Mouse (Mus musculus): Measurements from ENCODE around the gene Zranb1. TPM values are rescaled to one million over a fixed set of nuclear protein-coding genes. Genes with fewer than 3 reads are reported as not detected.

Zranb1 gene
- total RNA-seq, 2 experiments from 2014 or later, result 38.4 to 41.6 TPM

DNA sequence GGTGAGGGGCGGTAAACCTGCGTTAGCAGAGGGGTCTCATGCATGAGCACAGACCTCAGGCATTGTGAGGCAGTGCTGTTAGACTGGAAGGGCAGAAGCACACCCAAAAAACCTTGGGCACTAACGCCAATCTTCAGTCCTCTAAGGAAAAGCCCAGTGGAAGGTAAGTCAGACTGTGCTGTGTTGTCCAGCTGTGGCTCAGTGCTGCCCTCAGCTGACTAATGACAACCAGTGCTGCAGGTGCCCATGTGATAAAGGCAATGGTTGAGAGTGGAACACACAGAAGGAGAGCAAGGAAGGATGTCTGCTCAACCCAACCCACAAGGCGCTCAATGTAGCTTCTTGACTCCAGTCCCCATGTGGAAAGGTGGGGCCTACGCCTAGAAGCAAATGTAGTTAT lies 65.4 kb downstream of the Zranb1 start:
- DNase-seq (ENCODE audit: extremely low spot score in 1 of 2, low spot score in 1 of 2), result peak; percentile 16 to 25

DNA sequence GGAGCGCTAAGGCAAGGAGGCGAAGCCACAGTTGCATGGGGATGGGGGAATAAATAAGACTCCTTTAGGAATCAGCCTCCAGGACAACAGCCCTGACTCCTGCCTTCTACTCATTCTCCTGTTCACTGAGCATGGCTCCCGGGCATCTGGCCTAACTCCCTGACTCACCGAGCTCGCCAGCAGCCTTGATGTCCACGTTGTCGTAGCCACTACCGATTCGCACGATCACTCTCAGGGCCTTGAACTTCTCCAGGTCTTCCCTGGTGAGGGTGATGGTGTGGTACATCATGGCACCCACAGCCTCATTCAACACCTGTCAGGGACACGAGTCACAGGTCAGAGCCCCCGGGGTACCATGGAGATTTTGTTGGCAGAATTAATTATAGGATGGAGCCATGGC lies 67.7 kb downstream of the Zranb1 start:
- DNase-seq (ENCODE audit: extremely low spot score in 1 of 2, low spot score in 1 of 2), result no peak

DNA sequence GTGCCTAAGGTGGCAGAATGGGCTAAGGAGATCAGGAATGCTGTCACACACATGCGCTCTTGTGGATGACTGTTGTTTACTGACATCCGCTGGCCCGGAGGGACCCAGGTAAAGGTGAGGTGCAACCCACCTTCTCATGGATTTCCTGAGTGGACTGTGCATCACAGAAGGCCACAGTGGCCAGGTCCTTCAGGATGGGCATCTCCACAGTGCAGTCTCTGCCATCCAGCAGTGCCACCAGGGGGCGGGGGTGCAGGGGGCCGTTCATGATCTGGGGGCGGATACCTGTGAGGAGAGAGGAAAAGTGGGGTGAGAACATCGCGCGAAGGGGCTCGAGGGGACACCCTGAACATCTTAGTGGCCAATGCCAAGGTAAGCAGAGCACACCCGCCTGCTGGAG lies 68.1 kb downstream of the Zranb1 start:
- DNase-seq (ENCODE audit: extremely low spot score in 1 of 2, low spot score in 1 of 2), result peak in 1 of 2 experiments; percentile 1

DNA sequence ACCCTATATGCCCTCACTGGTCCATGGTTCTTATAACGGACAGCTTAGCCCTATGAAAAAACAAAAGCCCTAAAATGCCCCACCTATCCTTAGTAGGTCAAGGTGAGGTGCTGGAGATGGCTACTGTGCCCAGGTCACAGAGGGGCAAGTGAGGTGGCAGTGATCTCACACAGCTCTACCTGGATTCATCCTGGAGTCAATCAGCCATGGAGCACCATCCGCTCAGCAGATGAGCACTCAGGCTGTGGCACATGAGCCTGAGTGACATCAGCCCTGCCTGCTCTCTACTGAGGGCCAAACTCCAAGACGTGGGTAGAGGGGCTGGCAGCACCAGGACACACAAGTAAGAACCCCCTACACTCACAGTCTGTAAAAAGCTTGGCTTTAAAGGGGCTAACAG lies 70.4 kb downstream of the Zranb1 start:
- peak in 1 of 2 experiments; percentile 3 for DNase-seq (ENCODE audit: extremely low spot score in 1 of 2, low spot score in 1 of 2)

DNA sequence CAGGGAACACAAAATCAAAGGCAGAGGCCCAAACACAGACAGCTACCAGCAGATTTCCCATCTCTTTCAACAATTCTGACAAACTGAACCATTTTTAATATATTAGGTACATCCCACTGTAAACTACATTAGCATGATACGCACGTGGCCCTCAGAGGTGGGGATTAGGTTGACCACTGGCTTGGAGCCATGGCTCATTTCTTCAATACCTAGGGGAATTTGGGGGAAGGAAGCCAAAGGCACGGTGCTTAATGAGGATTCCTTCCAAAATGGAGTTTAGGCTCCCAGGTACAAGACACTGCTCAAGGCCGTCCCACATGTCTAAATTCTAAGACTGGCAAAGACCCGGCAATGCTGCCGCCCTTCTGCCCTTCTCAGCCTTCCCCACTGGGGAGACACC lies 71.3 kb downstream of the Zranb1 start:
- no peak for DNase-seq (ENCODE audit: extremely low spot score in 1 of 2, low spot score in 1 of 2)

DNA sequence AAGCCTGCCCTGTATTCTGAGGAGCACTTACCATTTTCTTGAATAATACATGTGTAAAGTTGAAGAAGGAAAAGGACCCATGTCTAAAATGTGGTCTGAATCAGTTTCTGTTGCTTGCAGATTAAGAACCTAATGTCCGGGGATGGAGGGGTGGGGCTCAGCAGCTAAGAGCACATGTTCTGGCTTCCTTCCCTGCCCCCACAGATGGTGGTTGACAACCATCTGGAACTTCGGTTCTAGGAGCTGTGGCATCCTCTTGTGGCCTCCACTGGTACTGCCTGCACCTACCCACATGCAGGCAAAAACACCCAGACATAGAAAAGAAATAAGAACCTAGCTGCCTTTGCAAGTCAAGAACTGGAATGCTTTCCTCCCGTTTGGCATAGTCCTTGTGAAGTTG lies 72.5 kb downstream of the Zranb1 start:
- peak; percentile 75 to 91 for DNase-seq (ENCODE audit: extremely low spot score in 1 of 2, low spot score in 1 of 2)

DNA sequence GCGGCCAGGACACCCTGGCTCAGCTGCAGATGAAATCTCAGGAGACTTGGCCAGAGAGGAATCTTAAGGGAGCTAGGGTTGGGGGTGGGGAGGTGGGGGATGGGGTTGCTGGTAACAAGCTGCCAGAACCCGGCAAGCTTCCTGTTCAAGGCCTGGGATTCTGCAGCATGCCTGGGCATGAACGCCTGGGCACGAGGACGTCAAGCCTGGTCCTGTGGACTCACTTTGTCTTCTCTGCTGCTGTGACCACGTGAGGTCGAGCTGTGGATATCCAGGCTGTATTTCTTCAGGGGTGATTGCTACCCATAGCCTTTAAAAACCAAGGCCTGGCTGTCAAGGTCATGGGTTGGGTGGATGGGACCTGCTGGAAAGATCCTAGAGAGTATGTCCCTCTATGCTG lies 74.8 kb downstream of the Zranb1 start:
- DNase-seq (ENCODE audit: extremely low spot score in 1 of 2, low spot score in 1 of 2), result no peak

DNA sequence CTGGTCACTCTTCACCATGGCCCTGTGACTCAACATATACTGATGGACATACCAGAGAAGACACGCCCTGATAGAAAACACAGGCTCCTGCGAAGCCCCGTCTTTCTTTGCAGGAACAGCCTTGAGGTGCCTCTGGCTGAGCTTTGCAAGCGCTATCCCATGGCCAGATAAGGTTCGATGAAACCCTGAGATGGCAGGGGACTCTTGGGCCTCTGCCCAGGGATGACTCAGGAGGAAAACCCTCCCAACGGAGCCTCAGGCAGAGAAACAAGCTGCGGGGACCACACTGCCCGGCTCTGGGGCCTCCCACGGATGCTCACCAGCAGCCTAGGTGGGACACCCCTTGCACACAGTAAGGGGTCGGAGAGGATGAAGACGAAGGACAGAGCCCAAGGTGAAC lies 76.4 kb downstream of the Zranb1 start:
- no peak for DNase-seq (ENCODE audit: extremely low spot score in 1 of 2, low spot score in 1 of 2)

DNA sequence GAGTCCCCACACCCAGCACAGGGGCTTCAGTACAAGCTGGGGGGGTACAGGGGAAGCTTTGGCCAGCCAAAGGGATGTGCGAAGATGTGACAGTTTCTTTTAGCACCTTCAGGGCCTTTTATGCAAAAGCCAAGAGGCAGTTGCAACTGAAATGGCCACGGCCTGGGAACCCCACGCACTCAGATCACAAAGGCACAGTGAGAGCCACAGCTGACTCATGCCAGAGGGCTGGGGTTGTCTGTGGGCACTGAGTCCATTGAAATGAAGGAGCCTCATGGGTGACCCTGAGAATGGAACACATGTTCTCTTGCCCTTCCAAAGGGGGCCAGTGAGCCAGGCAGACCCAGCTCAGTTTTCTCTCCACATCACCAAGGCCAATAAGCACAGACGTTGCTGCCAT lies 77.7 kb downstream of the Zranb1 start:
- DNase-seq (ENCODE audit: extremely low spot score in 1 of 2, low spot score in 1 of 2), result no peak

DNA sequence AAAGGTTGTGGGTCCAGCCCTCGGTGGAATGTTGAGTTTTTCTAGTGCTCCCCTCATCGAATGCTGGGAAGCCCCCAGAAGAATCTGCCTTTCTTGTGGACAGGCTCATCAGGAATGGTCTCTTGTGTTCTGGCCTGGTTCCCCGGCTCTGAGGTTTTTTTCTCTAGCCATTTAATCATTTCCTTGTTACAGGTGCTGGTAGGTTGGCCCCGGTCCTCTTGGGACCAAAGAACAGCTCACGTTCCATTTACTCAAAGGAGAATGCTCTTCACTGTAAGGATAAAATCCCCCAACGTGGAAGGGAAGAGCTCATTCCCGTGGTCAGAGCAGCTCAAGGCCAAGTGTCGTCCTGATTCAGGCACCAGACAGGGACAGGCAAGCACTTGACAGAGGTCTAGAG lies 78.7 kb downstream of the Zranb1 start:
- DNase-seq (ENCODE audit: extremely low spot score in 1 of 2, low spot score in 1 of 2), result no peak

DNA sequence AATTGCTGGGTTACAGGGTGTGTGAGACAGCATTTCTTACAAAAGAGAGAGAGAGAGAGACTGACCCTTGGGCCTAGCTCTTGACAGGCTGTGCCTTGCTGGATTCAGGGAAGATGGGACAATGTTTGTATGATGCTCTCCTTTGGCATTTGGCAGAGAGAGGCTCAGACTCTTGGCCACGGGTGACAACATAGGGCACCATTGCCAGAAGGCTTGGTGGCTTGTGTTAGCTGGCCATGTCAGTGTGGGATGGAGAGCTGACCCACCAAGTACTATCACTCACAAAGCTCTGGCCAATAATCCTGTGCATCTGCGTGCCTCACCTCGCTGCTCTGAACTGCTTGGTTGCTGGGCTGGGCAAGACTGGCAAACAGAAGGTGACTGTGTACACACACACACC lies 79.5 kb downstream of the Zranb1 start:
- no peak for DNase-seq (ENCODE audit: extremely low spot score in 1 of 2, low spot score in 1 of 2)

DNA sequence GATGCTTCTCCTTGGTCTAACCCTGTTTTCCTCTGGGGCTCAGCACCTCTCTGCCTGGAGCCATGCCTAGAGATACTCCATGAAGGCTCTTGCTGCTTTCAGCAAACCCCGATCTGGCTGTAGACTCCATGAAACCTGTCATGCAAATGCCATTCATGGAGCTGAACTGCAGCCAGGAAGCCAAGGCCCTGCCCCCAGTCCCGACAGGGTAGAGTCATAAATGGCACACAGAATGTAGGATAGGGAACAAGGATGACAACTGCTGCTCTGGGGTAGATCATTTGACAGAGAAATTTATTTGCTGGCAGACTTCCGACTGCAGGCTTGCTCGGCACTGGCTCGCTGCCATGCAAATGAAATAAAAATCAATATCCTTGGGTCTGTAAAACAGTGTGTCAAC lies 80.2 kb downstream of the Zranb1 start:
- DNase-seq (ENCODE audit: extremely low spot score in 1 of 2, low spot score in 1 of 2), result peak; percentile 29 to 40

DNA sequence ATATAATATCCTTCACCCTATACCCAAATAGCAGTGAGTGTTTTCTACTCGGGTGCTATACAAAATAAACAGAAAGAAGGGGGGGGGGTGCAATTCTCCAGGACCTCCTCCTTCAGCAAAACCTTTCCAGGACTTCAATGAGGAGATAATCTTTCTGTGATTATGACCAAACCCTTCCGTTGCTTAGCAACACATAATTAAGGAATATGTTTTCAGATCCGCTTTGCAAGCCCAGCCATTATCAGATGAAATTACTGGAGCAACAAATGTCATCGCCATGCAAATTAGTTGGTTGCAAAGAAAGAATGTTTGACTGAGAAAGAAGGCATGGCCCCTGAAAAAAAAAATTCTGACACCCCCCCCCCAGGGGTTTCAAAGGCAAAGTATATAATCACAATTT lies 80.7 kb downstream of the Zranb1 start:
- no peak for DNase-seq (ENCODE audit: extremely low spot score in 1 of 2, low spot score in 1 of 2)

DNA sequence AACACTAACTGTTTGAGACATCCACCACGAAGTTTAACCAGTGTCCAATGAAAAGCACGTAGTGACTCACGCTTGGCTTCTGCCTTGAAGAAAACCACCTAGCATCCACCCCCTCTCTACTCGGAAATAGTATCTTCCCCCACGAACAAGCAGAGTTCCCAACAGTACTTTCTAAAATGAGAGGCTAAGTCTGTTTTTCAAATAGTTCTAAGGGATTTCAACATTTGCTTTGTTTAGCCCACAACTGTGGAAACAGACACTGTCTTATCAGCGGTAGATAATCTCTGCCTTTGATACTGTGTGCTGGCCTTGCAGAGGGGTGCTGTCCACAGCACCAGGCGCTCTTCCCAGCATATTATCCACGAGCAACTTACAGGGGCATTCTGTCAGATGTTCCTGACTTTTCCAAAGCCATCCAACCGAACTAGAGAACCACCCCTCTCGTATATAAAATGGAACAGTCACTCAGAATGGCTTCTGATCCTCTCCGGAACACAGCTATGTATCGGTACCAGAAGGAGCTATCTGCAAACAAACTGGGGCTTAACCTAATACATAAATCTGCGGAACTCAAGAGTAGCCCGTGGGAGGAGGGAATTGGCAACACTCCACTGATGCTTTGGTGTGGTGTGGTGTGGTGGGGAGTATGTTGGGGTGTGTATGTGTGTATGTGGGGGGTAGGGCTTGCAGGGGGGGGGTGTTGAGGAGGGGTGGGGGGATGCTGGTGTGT lies 81.9 kb downstream of the Zranb1 start:
- no peak for DNase-seq (ENCODE audit: extremely low spot score in 1 of 2, low spot score in 1 of 2)

DNA sequence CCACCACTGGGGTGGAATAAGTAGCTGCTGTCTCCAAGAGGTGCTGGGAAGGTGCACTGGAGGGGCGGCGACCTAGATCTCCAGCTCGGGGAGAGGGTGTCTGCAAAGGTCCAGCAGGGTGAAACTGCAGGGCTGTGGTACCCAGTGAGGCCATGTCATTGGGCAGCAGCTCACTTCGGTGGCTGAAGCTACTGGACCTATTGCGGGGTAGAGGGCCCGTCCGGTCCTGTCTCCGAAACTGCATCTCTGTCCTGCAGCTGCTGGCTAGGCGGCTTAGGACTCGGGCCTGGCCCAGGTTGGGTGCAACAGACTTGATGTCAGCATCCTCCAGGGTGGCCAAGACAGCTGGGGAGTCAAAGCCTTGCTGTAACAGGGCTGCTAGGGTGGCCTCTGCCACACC lies 83.0 kb downstream of the Zranb1 start:
- no peak for DNase-seq (ENCODE audit: extremely low spot score in 1 of 2, low spot score in 1 of 2)

DNA sequence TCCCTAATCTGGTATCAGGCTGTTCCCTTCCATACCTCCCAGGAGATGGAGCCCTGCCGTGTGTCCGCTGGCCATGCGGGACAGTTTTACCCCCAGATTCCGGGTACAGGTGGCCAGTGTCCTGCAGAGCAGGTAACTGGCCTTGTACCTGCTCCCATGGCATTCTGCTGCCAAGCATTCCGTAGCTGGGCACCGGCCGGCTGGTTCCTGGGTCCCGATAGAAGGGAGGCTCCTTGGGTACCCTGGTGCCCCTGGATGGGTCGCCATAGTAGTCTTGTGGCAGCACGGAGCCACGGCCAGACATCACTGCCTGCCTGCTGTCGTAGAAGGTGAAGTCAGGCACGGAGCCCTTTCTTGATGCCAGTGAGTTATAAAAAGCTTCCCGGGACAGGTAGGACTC lies 83.7 kb downstream of the Zranb1 start:
- no peak for DNase-seq (ENCODE audit: extremely low spot score in 1 of 2, low spot score in 1 of 2)

DNA sequence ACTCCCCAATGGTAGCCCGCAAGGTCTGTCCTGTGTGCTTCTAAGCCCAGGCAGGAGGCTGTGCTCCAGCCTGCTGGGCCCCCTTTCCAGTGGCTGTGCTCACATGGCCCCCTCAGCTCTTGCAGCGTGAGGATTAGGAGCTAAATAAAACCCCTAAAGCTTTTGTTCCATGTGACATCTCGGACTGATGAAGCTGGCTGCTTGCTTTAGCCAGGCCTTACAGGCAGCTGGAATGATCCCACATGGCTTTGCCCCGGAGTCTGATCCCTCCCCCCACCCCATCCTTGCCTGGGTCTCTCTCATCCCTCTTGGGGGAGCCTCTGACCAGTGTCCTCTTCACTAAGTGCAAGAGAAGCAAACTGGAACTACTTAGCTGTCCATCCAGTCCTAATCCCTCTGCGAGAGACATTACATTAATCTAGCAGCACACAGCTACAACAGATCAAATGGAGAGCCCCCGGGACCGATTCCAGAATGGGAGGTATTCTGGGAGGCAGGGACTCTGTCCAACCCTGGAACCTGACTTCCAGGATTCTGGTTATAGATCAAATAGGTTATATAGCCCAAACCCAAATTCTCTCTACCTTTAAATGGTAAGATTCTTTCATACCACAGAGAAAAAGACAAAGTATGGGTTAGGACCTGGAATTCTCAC lies 84.6 kb downstream of the Zranb1 start:
- DNase-seq (ENCODE audit: extremely low spot score in 1 of 2, low spot score in 1 of 2), result no peak

DNA sequence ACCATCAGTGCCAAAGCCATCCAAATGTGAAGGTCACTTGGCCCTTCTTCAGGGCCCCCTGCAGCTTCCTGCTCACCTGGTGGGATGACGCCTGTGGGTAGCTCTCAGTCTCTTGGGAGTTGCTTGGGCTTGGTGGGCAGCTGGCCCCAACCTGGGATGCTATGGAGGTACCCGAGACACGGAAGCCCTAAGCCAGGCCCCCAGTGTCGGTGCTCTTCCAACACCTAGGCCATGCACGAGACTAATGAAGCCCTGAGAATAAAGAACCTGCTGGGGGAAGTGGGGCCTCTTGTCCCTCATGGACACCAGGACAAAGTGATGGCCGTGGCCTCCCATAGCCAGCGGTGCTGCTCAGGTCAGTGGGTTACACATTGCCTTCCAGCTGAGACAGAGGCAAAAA lies 88.0 kb downstream of the Zranb1 start:
- DNase-seq (ENCODE audit: extremely low spot score in 1 of 2, low spot score in 1 of 2), result no peak

DNA sequence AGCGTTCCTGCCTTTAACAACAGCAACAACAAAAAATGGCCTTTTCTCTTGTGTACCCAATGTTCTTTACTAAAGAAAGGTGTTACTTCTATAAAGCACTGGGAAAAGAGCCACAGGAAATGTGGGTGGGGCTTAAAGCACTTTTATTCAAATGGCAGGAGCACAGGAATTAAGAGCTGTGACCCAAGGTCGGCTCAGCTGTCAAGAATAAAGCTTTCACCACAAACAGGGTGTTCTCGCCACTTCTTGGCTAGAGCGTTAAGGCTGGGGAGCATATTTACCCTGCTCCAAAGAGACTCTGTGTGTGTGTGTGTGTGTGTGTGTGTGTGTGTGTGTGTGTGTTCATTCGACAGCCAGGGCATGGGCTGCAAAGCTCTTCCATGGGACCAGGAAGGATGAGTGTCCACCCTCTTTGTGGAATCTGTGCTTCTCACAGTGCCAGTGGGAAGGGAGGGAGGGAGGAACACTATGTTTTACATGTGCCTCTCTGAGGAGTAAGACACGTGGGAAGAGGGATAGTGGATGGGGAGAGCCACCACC lies 88.6 kb downstream of the Zranb1 start:
- no peak for DNase-seq (ENCODE audit: extremely low spot score in 1 of 2, low spot score in 1 of 2)

DNA sequence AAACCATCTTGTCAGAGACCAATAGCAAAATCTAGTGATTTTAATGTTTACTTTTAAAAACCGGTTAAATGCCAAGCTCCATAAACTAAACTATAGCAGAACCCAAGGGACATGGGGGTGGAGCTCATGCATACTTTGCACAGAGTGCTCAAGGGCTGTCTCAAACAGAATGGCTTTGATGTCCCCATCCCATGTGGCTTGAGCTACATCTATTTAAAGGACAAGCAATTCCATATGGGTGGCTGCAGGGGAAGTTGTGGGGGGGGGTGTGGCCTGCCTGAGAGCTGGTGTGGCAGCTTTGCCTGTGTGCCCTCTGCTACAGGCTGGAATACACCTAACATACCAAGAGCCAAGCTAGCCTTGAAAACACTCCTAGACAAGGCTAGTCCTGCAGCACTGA lies 93.8 kb downstream of the Zranb1 start:
- no peak for DNase-seq (ENCODE audit: extremely low spot score in 1 of 2, low spot score in 1 of 2)

DNA sequence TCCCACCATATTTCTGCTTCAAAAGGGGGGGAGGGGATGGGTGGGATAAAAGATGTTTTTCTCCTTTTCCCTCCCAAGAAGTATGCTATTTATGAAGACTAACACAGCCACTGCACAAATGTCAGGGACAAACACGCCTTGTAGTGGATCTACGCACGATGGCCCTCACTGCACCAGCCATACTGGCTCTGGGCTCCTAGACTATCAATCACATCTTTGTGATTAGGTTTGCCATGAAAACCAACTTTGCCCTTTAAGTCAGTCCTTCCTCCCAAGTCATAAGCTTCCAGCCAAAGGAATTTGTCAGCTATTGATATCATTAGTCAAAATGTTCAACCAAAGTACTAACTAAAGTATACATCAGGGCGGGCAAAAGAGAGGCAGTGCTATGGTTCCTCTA lies 97.0 kb downstream of the Zranb1 start:
- no peak for DNase-seq (ENCODE audit: extremely low spot score in 1 of 2, low spot score in 1 of 2)

DNA sequence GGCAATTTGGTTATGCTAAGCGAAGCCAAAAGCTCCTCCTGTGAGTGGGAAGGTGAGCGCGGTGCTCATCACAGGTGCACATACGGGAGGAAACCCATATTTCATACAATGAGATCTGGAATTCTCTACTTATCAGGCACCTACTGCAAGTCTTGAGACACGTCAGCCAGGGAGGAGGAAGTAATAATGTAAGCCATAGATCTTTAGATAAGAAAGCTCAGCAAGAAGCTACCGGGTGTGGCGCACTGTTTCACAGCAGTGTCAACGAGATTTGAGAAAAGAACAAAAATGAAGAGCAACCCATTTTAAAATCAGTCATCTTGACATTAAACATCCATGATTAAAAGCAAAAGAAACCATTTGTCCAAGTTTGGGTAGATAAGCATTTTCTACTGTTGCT lies 98.1 kb downstream of the Zranb1 start:
- DNase-seq (ENCODE audit: extremely low spot score in 1 of 2, low spot score in 1 of 2), result no peak

All from layer of hippocampus, postnatal 25 days (tissue).